ENCODE assay signal across 19 mouse cellular contexts in the genomic region with DNA sequence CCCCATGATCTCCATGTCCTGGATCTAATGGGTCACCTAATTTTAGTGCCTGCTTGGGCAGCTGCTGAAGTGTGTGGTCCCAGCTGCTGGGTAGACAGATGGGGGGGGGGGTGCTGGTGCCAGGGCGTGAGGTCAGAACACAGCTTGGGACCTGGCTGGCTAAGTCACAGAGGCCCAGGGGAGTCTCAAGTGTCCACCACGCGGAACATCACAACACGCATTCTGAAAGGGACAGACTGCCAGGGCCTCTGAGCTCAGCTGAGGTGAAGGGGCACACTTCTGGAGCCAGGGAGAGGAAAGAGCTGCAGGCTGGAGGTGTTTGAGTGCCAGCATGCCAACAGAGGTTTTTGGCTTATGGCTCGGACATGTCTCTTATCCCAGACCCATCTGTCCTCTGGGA. TPM values are rescaled to one million over a fixed set of nuclear protein-coding genes. Genes with fewer than 3 reads are reported as not detected.
"Had no signal": no experiment of that assay in that cellular context is flagged by ENCODE, and none has a peak within 500 bp of the region (broad histone marks: within the 10 kb centered on the region; RNA-seq: fewer than 3 reads in every experiment).

No protein-coding gene starts in this region.

- H3K9me3 ChIP-seq: limb, embryonic 13.5 days; midbrain, embryonic 15.5 days; neural tube, embryonic 13.5 days; stomach, embryonic 15.5 days had no signal

- H3K27me3 ChIP-seq: stomach, embryonic 15.5 days had no signal

- H3K27ac ChIP-seq: kidney, postnatal 0 days; layer of hippocampus, adult 2 months; limb, embryonic 13.5 days; liver, embryonic 14.5 days; midbrain, embryonic 15.5 days; neural tube, embryonic 13.5 days; stomach, embryonic 15.5 days had no signal

- H3K36me3 ChIP-seq: limb, embryonic 13.5 days; midbrain, embryonic 15.5 days; neural tube, embryonic 13.5 days; stomach, embryonic 15.5 days had no signal

- DNase-seq: kidney, adult 9 months; kidney, postnatal 4 days; left cerebral cortex, postnatal 4 days; lung, adult 18-20 months; retina, postnatal 1 day; right cerebral cortex, postnatal 4 days; thymus, adult 2 months; thymus, postnatal 36 days had no signal

- H3K4me1 ChIP-seq: midbrain, embryonic 15.5 days had no signal

- H3K4me3 ChIP-seq: layer of hippocampus, adult 2 months; limb, embryonic 13.5 days; midbrain, embryonic 15.5 days; neural tube, embryonic 13.5 days; stomach, embryonic 15.5 days had no signal

RNA-seq across cellular contexts. Expression of a gene that starts 14.7 kb away (rescaled TPM):
- total RNA-seq: layer of hippocampus, adult 2 months; layer of hippocampus, postnatal 10 days; left cerebral cortex, postnatal 4 days; liver, adult 2 months; megakaryocyte-erythroid progenitor cell, adult 5-6 weeks had no signal
- polyA plus RNA-seq: liver, adult 2 months; neural tube, embryonic 13.5 days; spleen, adult 2 months had no signal
